In the genomic region with DNA sequence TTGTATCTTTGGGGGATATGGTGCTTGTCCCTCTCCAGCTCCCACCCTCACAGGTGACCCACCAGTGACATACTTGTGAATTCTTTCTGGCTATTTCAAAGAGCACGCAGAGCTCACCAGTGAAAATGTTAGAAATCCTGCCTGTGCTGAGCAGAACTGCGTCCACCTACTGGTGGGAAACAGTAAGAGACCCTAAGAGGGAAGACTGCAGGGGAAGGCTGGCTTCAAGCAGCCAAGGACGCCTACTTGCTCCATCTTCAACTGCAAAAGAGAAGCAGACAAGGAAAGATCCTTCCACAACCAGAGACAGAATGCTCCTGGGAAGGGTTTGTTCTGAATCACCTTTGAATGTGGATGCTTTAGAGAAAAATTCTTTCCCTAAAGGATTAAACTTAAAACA, we compare ENCODE assay signal across 28 mouse cellular contexts. TPM values are rescaled to one million over a fixed set of nuclear protein-coding genes. Genes with fewer than 3 reads are reported as not detected.
A peak's percentile ranks its signal among the peaks of the same experiment; 100 is the strongest.
DNase-seq lines count a peak whose midpoint lies in the region; ATAC-seq and TF ChIP-seq lines count a peak whose summit lies in the region.
"Had no signal": no experiment of that assay in that cellular context is flagged by ENCODE, and none has a peak within 500 bp of the region (broad histone marks: within the 10 kb centered on the region; RNA-seq: fewer than 3 reads in every experiment).

No protein-coding gene starts in this region.

- TF ChIP-seq POLR2A in lung, adult 2 months (IDR thresholded peaks at IDR 0.05; ENCODE audit: borderline replicate concordance, extremely low read depth, low read depth, low read length), result no peak

- H3K4me1 ChIP-seq in hindbrain, postnatal 0 days (ENCODE audit: insufficient read depth, low read length), result no peaks in the 10 kb centered on the region
- H3K4me1 ChIP-seq in hindbrain, embryonic 13.5 days (replicated peaks), result no peaks in the 10 kb centered on the region
- H3K4me1 ChIP-seq in lung, embryonic 14.5 days (ENCODE audit: insufficient read depth), result no peaks in the 10 kb centered on the region
- H3K4me1 ChIP-seq in lung, adult 2 months (ENCODE audit: control insufficient read depth, insufficient read depth, low read length), result no peaks in the 10 kb centered on the region
- no peaks in the 10 kb centered on the region for H3K4me1 ChIP-seq in stomach, postnatal 0 days (replicated peaks; ENCODE audit: control insufficient read depth, insufficient read depth)
- no peaks in the 10 kb centered on the region; the same call in 1 of the 2 replicates for H3K4me1 ChIP-seq in heart, embryonic 12.5 days (replicated peaks)
- H3K4me1 ChIP-seq: embryonic facial prominence, embryonic 10.5 days; embryonic facial prominence, embryonic 15.5 days; forebrain, embryonic 13.5 days; kidney, embryonic 15.5 days; megakaryocyte, embryonic 14.5 days; midbrain, embryonic 12.5 days; stomach, embryonic 15.5 days had no signal

- no peaks in the 10 kb centered on the region for H3K27me3 ChIP-seq in hindbrain, postnatal 0 days (ENCODE audit: insufficient read depth, low read length)
- H3K27me3 ChIP-seq in hindbrain, embryonic 13.5 days, result no peaks in the 10 kb centered on the region
- no peaks in the 10 kb centered on the region for H3K27me3 ChIP-seq in lung, embryonic 14.5 days (ENCODE audit: insufficient read depth, low read length)
- H3K27me3 ChIP-seq in Patski, result no peaks in the 10 kb centered on the region
- H3K27me3 ChIP-seq in stomach, postnatal 0 days (ENCODE audit: control insufficient read depth, insufficient read depth, low read length), result no peaks in the 10 kb centered on the region
- H3K27me3 ChIP-seq in heart, embryonic 12.5 days (replicated peaks), result no peaks in the 10 kb centered on the region
- H3K27me3 ChIP-seq: embryonic facial prominence, embryonic 15.5 days; forebrain, embryonic 13.5 days; kidney, embryonic 15.5 days; megakaryocyte, embryonic 14.5 days; midbrain, embryonic 12.5 days; stomach, embryonic 15.5 days had no signal

- no peak overlapping the region for H3K4me3 ChIP-seq in hindbrain, postnatal 0 days (ENCODE audit: low read length)
- no peak overlapping the region for H3K4me3 ChIP-seq in hindbrain, embryonic 13.5 days
- H3K4me3 ChIP-seq in lung, embryonic 14.5 days (ENCODE audit: low read depth, low read length), result no peak overlapping the region
- no peak overlapping the region for H3K4me3 ChIP-seq in lung, adult 2 months (replicated peaks; ENCODE audit: extremely low read depth, low read depth, low read length)
- no peak overlapping the region for H3K4me3 ChIP-seq in stomach, postnatal 0 days (ENCODE audit: low read depth, low read length)
- no peak overlapping the region for H3K4me3 ChIP-seq in heart, embryonic 12.5 days
- H3K4me3 ChIP-seq: embryonic facial prominence, embryonic 10.5 days; embryonic facial prominence, embryonic 15.5 days; forebrain, embryonic 13.5 days; gastrocnemius, adult 2 months; kidney, embryonic 15.5 days; megakaryocyte, embryonic 14.5 days; midbrain, embryonic 12.5 days; stomach, embryonic 15.5 days had no signal

- TF ChIP-seq EP300 in stomach, postnatal 0 days (optimal IDR thresholded peaks at IDR 0.05), result no peak

- 83% methylated on average over 3 of the region's 3 CpGs for WGBS in hindbrain, postnatal 0 days
- 87% methylated on average over 3 of the region's 3 CpGs for WGBS in hindbrain, embryonic 13.5 days
- WGBS in lung, embryonic 14.5 days, result 85% methylated on average over 3 of the region's 3 CpGs
- 79% methylated on average over 3 of the region's 3 CpGs for WGBS in lung, adult 2 months
- WGBS in stomach, postnatal 0 days, result 81% methylated on average over 3 of the region's 3 CpGs
- WGBS in heart, embryonic 12.5 days, result 77% methylated on average over 3 of the region's 3 CpGs

- no peak overlapping the region for H3K27ac ChIP-seq in hindbrain, postnatal 0 days
- no peak overlapping the region for H3K27ac ChIP-seq in hindbrain, embryonic 13.5 days
- H3K27ac ChIP-seq in lung, embryonic 14.5 days (ENCODE audit: low read depth), result no peak overlapping the region
- no peak overlapping the region for H3K27ac ChIP-seq in stomach, postnatal 0 days (replicated peaks)
- H3K27ac ChIP-seq in heart, embryonic 12.5 days (ENCODE audit: poor library complexity, severe bottlenecking), result no peak overlapping the region
- H3K27ac ChIP-seq: embryonic facial prominence, embryonic 10.5 days; embryonic facial prominence, embryonic 15.5 days; forebrain, embryonic 13.5 days; gastrocnemius, adult 2 months; kidney, embryonic 15.5 days; liver, embryonic 14.5 days; midbrain, embryonic 12.5 days; stomach, embryonic 15.5 days had no signal

- ATAC-seq in hindbrain, postnatal 0 days, result no peak
- ATAC-seq in hindbrain, embryonic 13.5 days (ENCODE audit: low FRiP score), result no peak
- ATAC-seq in lung, embryonic 14.5 days (ENCODE audit: insufficient read depth), result no peak
- no peak for ATAC-seq in Patski
- ATAC-seq in stomach, postnatal 0 days (ENCODE audit: low FRiP score, low TSS enrichment), result no peak
- no peak for ATAC-seq in heart, embryonic 12.5 days (ENCODE audit: insufficient number of reproducible peaks, low FRiP score)
- ATAC-seq: forebrain, embryonic 13.5 days had no signal

- in situ Hi-C loops in Patski (cut with MboI; ENCODE audit: low pct_unique_long_range_greater_than_20kb), result no loop called here

- peak; percentile 64 for TF ChIP-seq CTCF in hindbrain, postnatal 0 days (IDR thresholded peaks at IDR 0.05; ENCODE audit: low read depth)
- peak; percentile 33 for TF ChIP-seq CTCF in lung, embryonic 14.5 days (IDR thresholded peaks at IDR 0.05; ENCODE audit: low read depth)
- TF ChIP-seq CTCF in lung, adult 2 months (IDR thresholded peaks at IDR 0.05; ENCODE audit: insufficient read depth, low read length), result no peak
- peak; percentile 41 for TF ChIP-seq CTCF in Patski (IDR thresholded peaks at IDR 0.05)
- peak; percentile 50 for TF ChIP-seq CTCF in stomach, postnatal 0 days (IDR thresholded peaks at IDR 0.05; ENCODE audit: low read depth)

- no peak overlapping the region for H3K4me2 ChIP-seq in hindbrain, postnatal 0 days (ENCODE audit: low read depth, low read length)
- H3K4me2 ChIP-seq in hindbrain, embryonic 13.5 days, result no peak overlapping the region
- no peak overlapping the region for H3K4me2 ChIP-seq in lung, embryonic 14.5 days
- no peak overlapping the region for H3K4me2 ChIP-seq in stomach, postnatal 0 days (replicated peaks; ENCODE audit: low read depth)
- H3K4me2 ChIP-seq in heart, embryonic 12.5 days, result no peak overlapping the region
- H3K4me2 ChIP-seq: embryonic facial prominence, embryonic 15.5 days; forebrain, embryonic 13.5 days; kidney, embryonic 15.5 days; midbrain, embryonic 12.5 days; stomach, embryonic 15.5 days had no signal

- DNase-seq in hindbrain, postnatal 0 days (ENCODE audit: low spot score), result peak; percentile 41
- DNase-seq in lung, embryonic 14.5 days, result no peak
- DNase-seq in lung, adult 2 months, result no peak
- DNase-seq in Patski (ENCODE audit: low read depth, low spot score), result no peak
- no peak for DNase-seq in stomach, postnatal 0 days (ENCODE audit: low spot score)
- DNase-seq: adrenal gland, postnatal 14 days; B cell, adult 2 months; cerebellum, adult 18-20 months; gastrocnemius, adult 2 months; gastrocnemius, postnatal 36 days; kidney, adult 11 months; kidney, postnatal 36 days; layer of hippocampus, postnatal 36 days; liver; lung, postnatal 4 days; right cerebral cortex, postnatal 25 days; thymus, postnatal 14 days had no signal

- H3K9me3 ChIP-seq in hindbrain, postnatal 0 days (ENCODE audit: low read length), result no peaks in the 10 kb centered on the region
- no peaks in the 10 kb centered on the region for H3K9me3 ChIP-seq in hindbrain, embryonic 13.5 days
- H3K9me3 ChIP-seq in lung, embryonic 14.5 days (ENCODE audit: low read depth, low read length), result no peaks in the 10 kb centered on the region
- H3K9me3 ChIP-seq in stomach, postnatal 0 days (ENCODE audit: control insufficient read depth, low read length), result no peaks in the 10 kb centered on the region
- H3K9me3 ChIP-seq in heart, embryonic 12.5 days (replicated peaks), result no peaks in the 10 kb centered on the region
- H3K9me3 ChIP-seq: embryonic facial prominence, embryonic 10.5 days; embryonic facial prominence, embryonic 15.5 days; forebrain, embryonic 13.5 days; kidney, embryonic 15.5 days; megakaryocyte, embryonic 14.5 days; midbrain, embryonic 12.5 days; stomach, embryonic 15.5 days had no signal

- H3K36me3 ChIP-seq in hindbrain, postnatal 0 days (ENCODE audit: insufficient read depth, low read length), result no peaks in the 10 kb centered on the region
- H3K36me3 ChIP-seq in hindbrain, embryonic 13.5 days, result no peaks in the 10 kb centered on the region
- H3K36me3 ChIP-seq in lung, embryonic 14.5 days (ENCODE audit: insufficient read depth), result no peaks in the 10 kb centered on the region
- H3K36me3 ChIP-seq in stomach, postnatal 0 days (ENCODE audit: control insufficient read depth, insufficient read depth, low read length), result no peaks in the 10 kb centered on the region
- no peaks in the 10 kb centered on the region for H3K36me3 ChIP-seq in heart, embryonic 12.5 days
- H3K36me3 ChIP-seq: embryonic facial prominence, embryonic 10.5 days; embryonic facial prominence, embryonic 15.5 days; kidney, embryonic 15.5 days; midbrain, embryonic 12.5 days; stomach, embryonic 15.5 days had no signal

- no peak overlapping the region for H3K9ac ChIP-seq in hindbrain, postnatal 0 days (replicated peaks; ENCODE audit: low read length)
- H3K9ac ChIP-seq in hindbrain, embryonic 13.5 days, result no peak overlapping the region
- no peak overlapping the region for H3K9ac ChIP-seq in lung, embryonic 14.5 days
- no peak overlapping the region for H3K9ac ChIP-seq in stomach, postnatal 0 days (ENCODE audit: low read length)
- no peak overlapping the region for H3K9ac ChIP-seq in heart, embryonic 12.5 days
- H3K9ac ChIP-seq: embryonic facial prominence, embryonic 15.5 days; forebrain, embryonic 13.5 days; kidney, embryonic 15.5 days; liver, embryonic 14.5 days; midbrain, embryonic 12.5 days; stomach, embryonic 15.5 days had no signal

- CTCF ChIA-PET in Patski (lab: Charles Lee), result no interaction called here

- POLR2A ChIA-PET in Patski (lab: Charles Lee), result no interaction called here

RNA-seq across cellular contexts. Expression of gene Kirrel3, which starts 16.5 kb away (rescaled TPM):
- total RNA-seq in hindbrain, postnatal 0 days (2014; rRNA removed), result 34.9 and 40.6 TPM in 2 replicates
- 44.5 and 44.9 TPM in 2 replicates for polyA plus RNA-seq in hindbrain, postnatal 0 days (2015; fragmentation: Nextera tagmentation; extraction: Ambion mirVana)
- 26.2 and 28.7 TPM in 2 replicates for polyA plus RNA-seq in hindbrain, embryonic 13.5 days (2015; fragmentation: Nextera tagmentation; extraction: Ambion mirVana)
- polyA plus RNA-seq in lung, embryonic 14.5 days (2014; fragmentation: Nextera tagmentation; extraction: Ambion mirVana), result 1.4 and 1.8 TPM in 2 replicates
- 0.37 and 0.80 TPM in 2 replicates for polyA plus RNA-seq in lung, adult 2 months (2012; rRNA removed)
- 3.1 TPM for polyA plus RNA-seq in Patski (2021)
- 1.3 and 1.4 TPM in 2 replicates for polyA plus RNA-seq in stomach, postnatal 0 days (2015; fragmentation: Nextera tagmentation; extraction: Ambion mirVana)
- 0.95 and 1.3 TPM in 2 replicates for polyA plus RNA-seq in heart, embryonic 12.5 days (2016; fragmentation: Nextera tagmentation; extraction: Ambion mirVana)
- total RNA-seq: monocyte, adult 5-6 weeks had no signal
